Mouse (Mus musculus) liver, postnatal 0 days (tissue): ENCODE measurements around the gene Aftph. TPM values are rescaled to one million over a fixed set of nuclear protein-coding genes. Genes with fewer than 3 reads are reported as not detected.

ENCODE experiments used
- ATAC-seq: fragments of 200-750 bp; cut with Nextera tagmentation; 2 replicates; pipeline ENCODE4 v1.8.0; 2017; ENCODE audit warnings: mild to moderate bottlenecking, moderate library complexity
- DNase-seq: peaks from one replicate; pipeline ENCODE4 v3.0.0-alpha.2; 2016
- H3K27ac ChIP-seq: fragments of 300-500 bp; sonication (generic); 2 replicates; pipeline ENCODE4 v1.5.1; 2014; ENCODE audit warnings: antibody characterized with exemption, moderate library complexity, mild to moderate bottlenecking, low read depth
- H3K27me3 ChIP-seq: fragments of 300-500 bp; sonication (generic); 2 replicates; pipeline ENCODE4 v1.6.1; 2014; ENCODE audit warnings: low read length, control low read depth, mixed read lengths; ENCODE audit not compliant: insufficient read depth
- H3K36me3 ChIP-seq: fragments of 300-500 bp; sonication (generic); replicated peaks from 2 replicates; pipeline ENCODE4 v1.6.1; 2014; ENCODE audit warnings: mild to moderate bottlenecking, control low read depth, low read length, moderate library complexity, mixed read lengths; ENCODE audit not compliant: insufficient read depth
- H3K4me1 ChIP-seq: fragments of 300-500 bp; sonication (generic); 2 replicates; pipeline ENCODE4 v1.6.1; 2014; ENCODE audit warnings: antibody characterized with exemption, mild to moderate bottlenecking, control low read depth; ENCODE audit not compliant: insufficient read depth
- H3K4me2 ChIP-seq: fragments of 300-500 bp; sonication (generic); 2 replicates; pipeline ENCODE4 v1.6.1; 2014; ENCODE audit warnings: low read depth, mild to moderate bottlenecking, low read length, moderate library complexity, mixed read lengths
- H3K4me3 ChIP-seq: fragments of 300-500 bp; sonication (generic); 2 replicates; pipeline ENCODE4 v1.5.1; 2014; ENCODE audit warnings: low read depth, low read length
- H3K9ac ChIP-seq: fragments of 300-500 bp; sonication (generic); replicated peaks from 2 replicates; pipeline ENCODE4 v1.6.1; 2014; ENCODE audit warnings: mild to moderate bottlenecking, moderate library complexity
- H3K9me3 ChIP-seq: fragments of 300-500 bp; sonication (generic); 2 replicates; pipeline ENCODE4 v1.6.1; 2016; ENCODE audit warnings: mild to moderate bottlenecking, control low read depth, low read length, mixed read lengths
- CTCF ChIP-seq: sonication (generic); IDR thresholded peaks from 2 replicates; pipeline ENCODE4 v1.5.1; 2016; ENCODE audit warnings: antibody characterized with exemption, low read depth
- EP300 ChIP-seq: IDR thresholded peaks from 2 replicates; pipeline ENCODE4 v1.6.1; 2016; ENCODE audit warnings: antibody characterized with exemption, low read depth, mild to moderate bottlenecking
- WGBS: fragments of 180-500 bp; shearing (Covaris S2); extraction: QIAGEN DNeasy Blood & Tissue Kit; methylation state at CpG from one replicate; pipeline ENCODE4 v1.1.7; 2014; ENCODE audit not compliant: insufficient replicate concordance; 5-methylcytosine and 5-hydroxymethylcytosine counted together
- polyA plus RNA-seq: library from polyadenylated mRNA; unstranded; fragments of >200 nt; fragmentation: Nextera tagmentation; extraction: Ambion mirVana; gene quantifications from 2 replicates; pipeline ENCODE4 v1.2.1, GENCODE M21; 2015

Aftph gene
- polyA plus RNA-seq, 1 experiment from 2014 or later, result 10.7 TPM

DNA sequence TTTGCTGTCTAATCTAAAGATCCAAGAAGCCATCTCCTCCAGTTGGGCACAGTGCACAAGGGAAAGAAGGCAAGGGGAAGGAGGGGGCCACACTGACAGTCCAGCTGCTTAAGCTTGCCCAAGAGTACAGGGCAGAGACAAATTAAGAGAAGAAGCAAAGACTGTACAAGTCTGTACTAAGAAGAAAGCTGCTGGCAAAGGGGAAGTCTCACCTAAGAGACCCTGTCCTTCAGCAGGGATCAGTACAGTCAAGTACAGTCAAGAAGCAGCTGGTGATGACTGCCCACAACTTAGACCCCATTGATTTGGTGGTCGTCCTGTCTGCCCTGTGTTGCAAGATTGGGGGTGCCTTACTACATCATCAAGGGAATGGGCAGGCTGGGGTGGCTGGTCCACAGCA lies 12.0 kb downstream of the Aftph start:
- Histone ChIP-seq H3K4me1 (peaks cover 6% of the 10 kb centered on the region), H3K9ac (no peak overlapping the region), H3K9me3 (no peaks in the 10 kb centered on the region), H3K36me3 (peaks cover 18% of the 10 kb centered on the region), H3K4me2 (no peak overlapping the region), H3K27ac (no peak overlapping the region), H3K4me3 (no peak overlapping the region), H3K27me3 (no peaks in the 10 kb centered on the region)
- DNase-seq, result no peak
- TF ChIP-seq CTCF (no peak), EP300 (no peak)
- no peak for ATAC-seq
- 50% methylated on average over 1 of the region's 1 CpGs for WGBS

- no peak for TF ChIP-seq CTCF
- no peak for TF ChIP-seq EP300
Measured at GRCm38 (mm10) chr11:20728044-20728443, 13.3 kb downstream of the Aftph start.

DNA sequence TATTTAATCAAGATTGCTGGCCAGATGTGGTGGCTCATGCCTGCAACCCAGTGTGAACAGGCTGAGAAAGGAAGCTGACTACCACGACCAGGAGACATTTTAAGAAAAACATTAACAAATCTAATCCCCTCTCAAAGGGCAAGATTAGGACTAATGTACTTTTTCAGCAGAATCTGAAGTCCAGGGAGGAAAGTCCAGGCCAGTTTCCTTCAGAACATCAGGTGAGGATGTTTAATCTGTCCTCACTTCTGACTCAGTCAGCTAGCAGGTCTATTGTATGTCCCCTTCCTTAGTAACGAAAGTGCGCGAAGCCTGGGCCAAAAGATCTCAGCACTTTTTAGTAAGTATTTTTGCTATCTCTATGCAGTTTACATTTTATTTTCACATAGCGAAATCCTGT lies 17.8 kb downstream of the Aftph start:
- Histone ChIP-seq H3K4me1 (peaks cover 3% of the 10 kb centered on the region; the same call in 1 of the 2 replicates), H3K27ac (no peak overlapping the region), H3K9me3 (no peaks in the 10 kb centered on the region), H3K9ac (no peak overlapping the region), H3K4me2 (no peak overlapping the region), H3K27me3 (no peaks in the 10 kb centered on the region), H3K4me3 (no peak overlapping the region), H3K36me3 (peaks cover 14% of the 10 kb centered on the region)
- WGBS, result 79% methylated on average over 5 of the region's 5 CpGs
- ATAC-seq (no peak), DNase-seq (no peak)
- TF ChIP-seq CTCF (no peak), EP300 (no peak)

More at GRCm38 (mm10) chr11:20728044-20728443, 13.3 kb downstream of the Aftph start:
- ATAC-seq, result no peak
- H3K4me1 ChIP-seq, result peaks cover 3% of the 10 kb centered on the region; the same call in 1 of the 2 replicates
- WGBS, result 58% methylated on average over 2 of the region's 2 CpGs
- DNase-seq, result no peak
- no peaks in the 10 kb centered on the region for H3K27me3 ChIP-seq
- no peak overlapping the region for H3K27ac ChIP-seq
- H3K9ac ChIP-seq, result no peak overlapping the region
- H3K4me3 ChIP-seq, result no peak overlapping the region
- no peaks in the 10 kb centered on the region for H3K9me3 ChIP-seq
- H3K36me3 ChIP-seq, result peaks cover 18% of the 10 kb centered on the region
- H3K4me2 ChIP-seq, result no peak overlapping the region

DNA sequence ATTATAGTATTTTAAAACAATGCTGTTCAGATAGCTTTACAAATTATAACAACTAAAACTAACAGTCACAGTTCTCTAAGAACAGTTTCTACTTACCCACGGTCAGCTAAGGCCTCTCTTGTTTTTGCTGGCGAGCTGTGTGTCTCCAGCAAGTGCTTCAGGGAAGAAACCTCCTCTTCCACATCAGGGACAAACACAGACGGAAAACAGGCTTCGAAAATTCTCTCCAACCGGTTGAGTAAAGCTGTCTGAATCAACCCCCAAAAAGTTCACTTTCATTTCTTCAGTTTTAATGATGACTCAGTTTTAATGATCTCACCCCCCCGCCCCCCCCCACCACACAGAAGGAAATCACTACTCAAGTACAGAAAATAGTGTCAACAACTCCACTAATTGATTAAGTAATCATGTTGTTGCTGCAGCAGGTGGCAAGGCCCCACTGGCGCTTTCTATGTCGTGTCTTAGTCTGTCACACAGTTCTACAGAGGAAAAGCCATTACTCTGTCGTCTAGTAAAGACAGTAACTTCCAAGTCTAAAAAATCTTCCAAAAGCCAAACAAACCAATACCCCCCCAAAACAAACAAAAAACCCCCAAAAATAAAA lies 29.2 kb downstream of the Aftph start:
- no peaks in the 10 kb centered on the region for H3K4me1 ChIP-seq
- H3K27me3 ChIP-seq, result no peaks in the 10 kb centered on the region
- H3K9me3 ChIP-seq, result no peaks in the 10 kb centered on the region
- ATAC-seq (no peak), DNase-seq (no peak)
- WGBS, result 83% methylated on average over 9 of the region's 9 CpGs
- H3K27ac ChIP-seq, result no peak overlapping the region
- H3K4me3 ChIP-seq, result no peak overlapping the region
- no peak overlapping the region for H3K4me2 ChIP-seq
- peaks cover 7% of the 10 kb centered on the region for H3K36me3 ChIP-seq
- no peak for TF ChIP-seq EP300
- no peak for TF ChIP-seq CTCF
- no peak overlapping the region for H3K9ac ChIP-seq

- Histone ChIP-seq H3K36me3 (peaks cover 20% of the 10 kb centered on the region), H3K27ac (no peak overlapping the region), H3K27me3 (no peaks in the 10 kb centered on the region), H3K9ac (no peak overlapping the region), H3K4me2 (no peak overlapping the region), H3K9me3 (no peaks in the 10 kb centered on the region), H3K4me3 (no peak overlapping the region), H3K4me1 (no peaks in the 10 kb centered on the region)
- ATAC-seq, result no peak
- DNase-seq, result peak; percentile 69
- 5% methylated on average over 4 of the region's 4 CpGs for WGBS
- TF ChIP-seq CTCF (peak; percentile 92), EP300 (no peak)
Measured at GRCm38 (mm10) chr11:20691000-20691399, 50.4 kb downstream of the Aftph start.

GRCm38 (mm10) chr11:20681679-20682078 lies 59.7 kb downstream of the Aftph start:
- Histone ChIP-seq H3K27ac (no peak overlapping the region), H3K9me3 (no peaks in the 10 kb centered on the region), H3K36me3 (peaks cover 11% of the 10 kb centered on the region), H3K4me2 (no peak overlapping the region), H3K27me3 (no peaks in the 10 kb centered on the region), H3K9ac (no peak overlapping the region), H3K4me1 (no peaks in the 10 kb centered on the region), H3K4me3 (no peak overlapping the region)
- ATAC-seq (no peak), DNase-seq (no peak)
- TF ChIP-seq EP300, result no peak
- no peak for TF ChIP-seq CTCF
- 57% methylated on average over 5 of the region's 5 CpGs for WGBS

- Histone ChIP-seq H3K9me3 (no peaks in the 10 kb centered on the region), H3K4me2 (no peak overlapping the region), H3K9ac (no peak overlapping the region), H3K27ac (no peak overlapping the region), H3K4me3 (no peak overlapping the region), H3K4me1 (no peaks in the 10 kb centered on the region), H3K36me3 (peaks cover 8% of the 10 kb centered on the region), H3K27me3 (no peaks in the 10 kb centered on the region)
- 81% methylated on average over 5 of the region's 5 CpGs for WGBS
- DNase-seq (no peak), ATAC-seq (no peak)
- TF ChIP-seq EP300, result no peak
- TF ChIP-seq CTCF, result no peak
Measured at GRCm38 (mm10) chr11:20680781-20681180, 60.6 kb downstream of the Aftph start.
